Mouse (Mus musculus) testis, postnatal 14 days (tissue): ENCODE data around the gene Htr5a.
A peak's percentile ranks its signal among the peaks of the same experiment; 100 is the strongest.

Experiments used
- DNase-seq: peaks from one replicate; pipeline ENCODE4 v3.0.0; 2021; ENCODE audit warnings: low spot score

Htr5a gene

GRCm38 (mm10) chr5:27841701-27842295, at the start of gene Htr5a:
TSS of gene Htr5a (plus strand) at chr5:27842149.
- peak; percentile 33 for DNase-seq

GRCm38 (mm10) chr5:27792173-27792470, 49.8 kb upstream of the Htr5a start:
- no peak for DNase-seq

GRCm38 (mm10) chr5:27792531-27793205, 49.3 kb upstream of the Htr5a start:
- no peak for DNase-seq

- peak; percentile 23 for DNase-seq
These were observed 48.0 kb upstream of the Htr5a start for GRCm38 (mm10) chr5:27793923-27794322.

GRCm38 (mm10) chr5:27814282-27814681, 27.7 kb upstream of the Htr5a start:
- DNase-seq: no peak

- no peak for DNase-seq
These were observed 22.9 kb upstream of the Htr5a start for GRCm38 (mm10) chr5:27818840-27819672.

GRCm38 (mm10) chr5:27821161-27821560, 20.8 kb upstream of the Htr5a start:
- no peak for DNase-seq

GRCm38 (mm10) chr5:27827971-27828370, 14.0 kb upstream of the Htr5a start:
- DNase-seq: no peak

- DNase-seq: no peak
These were observed 6.9 kb upstream of the Htr5a start for GRCm38 (mm10) chr5:27835096-27835495.

GRCm38 (mm10) chr5:27838061-27838460, 3.9 kb upstream of the Htr5a start:
- no peak for DNase-seq

GRCm38 (mm10) chr5:27842671-27843320, 847 bp downstream of the Htr5a start:
- DNase-seq: no peak

GRCm38 (mm10) chr5:27846979-27847378, 5.0 kb downstream of the Htr5a start:
- no peak for DNase-seq

GRCm38 (mm10) chr5:27854290-27854689, 12.3 kb downstream of the Htr5a start:
- peak; percentile 2 for DNase-seq

- peak; percentile 2 for DNase-seq
These were observed 13.8 kb downstream of the Htr5a start for GRCm38 (mm10) chr5:27855726-27856125.

- DNase-seq: no peak
These were observed 31.5 kb downstream of the Htr5a start for GRCm38 (mm10) chr5:27873240-27874082.

GRCm38 (mm10) chr5:27874211-27874610, 32.3 kb downstream of the Htr5a start:
- DNase-seq: no peak

- no peak for DNase-seq
These were observed 33.6 kb downstream of the Htr5a start for GRCm38 (mm10) chr5:27875341-27876105.

GRCm38 (mm10) chr5:27878356-27878755, 36.4 kb downstream of the Htr5a start:
- no peak for DNase-seq

GRCm38 (mm10) chr5:27879726-27880125, 37.8 kb downstream of the Htr5a start:
- DNase-seq: no peak

- DNase-seq: no peak
These were observed 38.5 kb downstream of the Htr5a start for GRCm38 (mm10) chr5:27880329-27881036.
